Comparison of ENCODE assay signal across 19 mouse cellular contexts in the genomic region with DNA sequence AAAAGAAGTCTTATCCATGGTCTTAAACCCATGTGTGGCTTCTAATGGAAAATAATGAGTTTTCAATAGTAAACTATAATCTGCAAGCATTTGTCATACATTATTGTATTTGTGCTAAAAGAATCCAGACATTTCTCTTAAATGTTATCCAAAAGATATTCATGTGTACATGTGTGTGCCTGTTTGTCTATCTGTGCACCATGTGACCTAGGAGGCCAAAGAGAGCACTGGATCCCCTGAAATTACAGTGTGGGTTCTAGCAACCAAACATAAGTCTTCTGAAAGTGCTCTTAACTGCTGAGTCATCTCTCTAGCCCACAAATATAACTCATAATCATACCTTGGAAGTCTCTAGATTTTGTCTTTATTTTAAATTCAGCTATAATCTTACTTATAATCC.
"Had no signal": no experiment of that assay in that cellular context is flagged by ENCODE, and none has a peak within 500 bp of the region (broad histone marks: within the 10 kb centered on the region; RNA-seq: fewer than 3 reads in every experiment).

No protein-coding gene starts in this region.

- H3K27me3 ChIP-seq: lung, embryonic 15.5 days; megakaryocyte, embryonic 14.5 days; midbrain, embryonic 13.5 days; midbrain, embryonic 15.5 days; neural tube, embryonic 13.5 days; neural tube, embryonic 15.5 days had no signal

- H3K9me3 ChIP-seq: lung, embryonic 15.5 days; megakaryocyte, embryonic 14.5 days; midbrain, embryonic 13.5 days; midbrain, embryonic 15.5 days; neural tube, embryonic 13.5 days; neural tube, embryonic 15.5 days had no signal

- H3K9ac ChIP-seq: liver, postnatal 0 days; lung, embryonic 15.5 days; midbrain, embryonic 13.5 days; midbrain, embryonic 15.5 days; neural tube, embryonic 13.5 days; neural tube, embryonic 15.5 days had no signal

- H3K27ac ChIP-seq: lung, embryonic 15.5 days; macrophage; midbrain, embryonic 13.5 days; midbrain, embryonic 15.5 days; neural tube, embryonic 13.5 days; neural tube, embryonic 15.5 days had no signal

- H3K4me3 ChIP-seq: lung, embryonic 15.5 days; megakaryocyte, embryonic 14.5 days; midbrain, embryonic 13.5 days; midbrain, embryonic 15.5 days; neural tube, embryonic 13.5 days; neural tube, embryonic 15.5 days had no signal

- H3K4me1 ChIP-seq: lung, embryonic 15.5 days; megakaryocyte, embryonic 14.5 days; midbrain, embryonic 13.5 days; midbrain, embryonic 15.5 days; neural tube, embryonic 13.5 days; neural tube, embryonic 15.5 days had no signal

- DNase-seq: liver, postnatal 0 days; lung, adult 2 months; lung, postnatal 14 days; lung, postnatal 36 days; retina, postnatal 1 day; right cerebral cortex, adult 18-20 months; right cerebral cortex, postnatal 25 days; right cerebral cortex, postnatal 4 days; spleen, adult 18-20 months; thymus, adult 18-20 months; thymus, postnatal 14 days; thymus, postnatal 36 days had no signal
